ENCODE assay signal across 10 mouse cellular contexts in the genomic region with DNA sequence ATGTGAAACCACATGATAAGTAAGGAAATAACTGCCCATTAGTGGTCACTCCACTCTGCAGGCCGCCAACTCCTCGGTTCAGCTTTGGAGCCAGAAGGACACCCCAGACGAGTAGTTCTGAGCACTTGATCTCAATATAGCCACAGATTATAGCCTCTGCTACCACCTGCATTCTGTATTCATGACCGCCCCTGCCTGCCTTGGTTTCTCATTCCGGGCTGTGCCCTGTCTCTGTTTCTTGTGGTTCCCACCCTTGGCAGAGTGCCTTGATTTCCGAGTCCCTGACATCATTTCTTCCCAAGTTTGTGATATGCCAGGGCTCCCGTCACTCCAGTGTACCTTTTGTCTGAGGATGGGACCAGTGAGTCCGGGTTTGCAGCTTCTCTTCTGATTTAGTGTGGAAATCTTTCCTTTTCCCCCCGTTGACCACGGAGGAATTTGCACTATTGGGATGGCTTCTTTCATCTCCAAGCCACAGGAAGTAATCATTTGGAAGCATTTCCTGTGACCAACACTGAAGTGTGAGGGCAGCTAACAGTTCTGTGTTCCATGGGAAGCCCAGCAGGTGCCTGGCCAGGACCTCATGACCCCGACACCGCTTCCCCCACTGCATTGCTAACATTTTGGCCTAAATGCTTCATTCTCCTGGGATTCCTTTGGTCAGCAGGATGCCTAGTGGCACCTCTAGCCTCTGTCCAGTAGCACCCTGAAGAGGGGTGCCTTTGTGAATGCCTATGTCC.
DNase-seq lines count a peak whose midpoint lies in the region; ATAC-seq and TF ChIP-seq lines count a peak whose summit lies in the region.
"Had no signal": no experiment of that assay in that cellular context is flagged by ENCODE, and none has a peak within 500 bp of the region (broad histone marks: within the 10 kb centered on the region; RNA-seq: fewer than 3 reads in every experiment).

No protein-coding gene starts in this region.

- no peak for DNase-seq in hindbrain, embryonic 10.5 days (ENCODE audit: low spot score)
- no peak for DNase-seq in hindbrain, embryonic 11.5 days (ENCODE audit: low spot score)
- no peak for DNase-seq in neural tube, embryonic 10.5 days (ENCODE audit: extremely low spot score, low spot score)
- DNase-seq in heart, postnatal 4 days, result peak; percentile 20
- no peak for DNase-seq in ovary, postnatal 36 days (ENCODE audit: low spot score)
- no peak for DNase-seq in embryo, embryonic 10 days (ENCODE audit: low spot score)
- DNase-seq: adrenal gland, postnatal 25 days had no signal

- TF ChIP-seq POLR2A in olfactory bulb, adult 2 months (IDR thresholded peaks at IDR 0.05; ENCODE audit: insufficient read depth, low read depth, low read length), result no peak

- no peaks in the 10 kb centered on the region for H3K27me3 ChIP-seq in hindbrain, embryonic 10.5 days (ENCODE audit: insufficient read depth, poor library complexity, severe bottlenecking)
- no peaks in the 10 kb centered on the region for H3K27me3 ChIP-seq in hindbrain, embryonic 11.5 days (ENCODE audit: control insufficient read depth, insufficient read depth, low read length)
- no peaks in the 10 kb centered on the region for H3K27me3 ChIP-seq in neural tube, embryonic 13.5 days

- no peak for ATAC-seq in hindbrain, embryonic 11.5 days (ENCODE audit: low FRiP score)
- no peak for ATAC-seq in neural tube, embryonic 13.5 days (ENCODE audit: low read depth)

- peak overlapping the region; percentile 59; the same call in 1 of the 2 replicates for H3K27ac ChIP-seq in hindbrain, embryonic 10.5 days
- no peak overlapping the region for H3K27ac ChIP-seq in hindbrain, embryonic 11.5 days (ENCODE audit: low read depth, low read length)
- H3K27ac ChIP-seq in neural tube, embryonic 13.5 days (replicated peaks), result 0 out of 2 replicates have a peak overlapping the region, but pooled peaks have one; percentile 10
- peak overlapping the region; percentile 55; the same call in 1 of the 2 replicates for H3K27ac ChIP-seq in olfactory bulb, adult 2 months (ENCODE audit: insufficient read depth, low read depth, low read length)
- H3K27ac ChIP-seq: macrophage had no signal

- H3K36me3 ChIP-seq in hindbrain, embryonic 10.5 days, result no peaks in the 10 kb centered on the region
- H3K36me3 ChIP-seq in hindbrain, embryonic 11.5 days (ENCODE audit: control insufficient read depth, insufficient read depth, low read length), result no peaks in the 10 kb centered on the region
- H3K36me3 ChIP-seq in neural tube, embryonic 13.5 days, result no peaks in the 10 kb centered on the region

- no peak overlapping the region for H3K4me2 ChIP-seq in hindbrain, embryonic 11.5 days (replicated peaks; ENCODE audit: low read depth, low read length)
- H3K4me2 ChIP-seq in neural tube, embryonic 13.5 days, result no peak overlapping the region

- WGBS in hindbrain, embryonic 10.5 days, result 85% methylated on average over 12 of the region's 12 CpGs
- WGBS in hindbrain, embryonic 11.5 days, result 79% methylated on average over 12 of the region's 12 CpGs
- 83% methylated on average over 12 of the region's 12 CpGs for WGBS in neural tube, embryonic 13.5 days
- WGBS in olfactory bulb, adult 2 months, result 71% methylated on average over 12 of the region's 12 CpGs

- H3K9me3 ChIP-seq in hindbrain, embryonic 10.5 days, result no peaks in the 10 kb centered on the region
- no peaks in the 10 kb centered on the region for H3K9me3 ChIP-seq in hindbrain, embryonic 11.5 days (ENCODE audit: control insufficient read depth, low read length)
- H3K9me3 ChIP-seq in neural tube, embryonic 13.5 days, result no peaks in the 10 kb centered on the region

- no peak overlapping the region for H3K9ac ChIP-seq in hindbrain, embryonic 11.5 days (ENCODE audit: low read depth, low read length)
- no peak overlapping the region for H3K9ac ChIP-seq in neural tube, embryonic 13.5 days

- TF ChIP-seq CTCF in olfactory bulb, adult 2 months (IDR thresholded peaks at IDR 0.05; ENCODE audit: insufficient read depth, low read depth, low read length), result no peak

- H3K4me1 ChIP-seq in hindbrain, embryonic 10.5 days (replicated peaks), result peaks cover 16% of the 10 kb centered on the region
- H3K4me1 ChIP-seq in hindbrain, embryonic 11.5 days (replicated peaks; ENCODE audit: control insufficient read depth, insufficient read depth, low read length), result no peaks in the 10 kb centered on the region; the same call in 1 of the 2 replicates
- peaks cover 19% of the 10 kb centered on the region for H3K4me1 ChIP-seq in neural tube, embryonic 13.5 days (replicated peaks)
- peaks cover 18% of the 10 kb centered on the region for H3K4me1 ChIP-seq in olfactory bulb, adult 2 months (ENCODE audit: control insufficient read depth, insufficient read depth, low read length)

- no peak overlapping the region for H3K4me3 ChIP-seq in hindbrain, embryonic 10.5 days
- H3K4me3 ChIP-seq in hindbrain, embryonic 11.5 days (ENCODE audit: low read depth, low read length), result no peak overlapping the region
- no peak overlapping the region for H3K4me3 ChIP-seq in neural tube, embryonic 13.5 days
- H3K4me3 ChIP-seq in olfactory bulb, adult 2 months (ENCODE audit: insufficient read depth, low read depth, low read length), result no peak overlapping the region
